Mouse (Mus musculus): ENCODE measurements around the gene Gbp5.

- TF ChIP-seq CTCF (IDR thresholded peaks at IDR 0.05) (peak; percentile 89), POLR2A (IDR thresholded peaks at IDR 0.05; ENCODE audit: insufficient read depth, low read depth, low read length) (no peak)
Observed at GRCm38 (mm10) chr3:142475913-142476312, 17.9 kb upstream of the Gbp5 start.
